Mouse (Mus musculus): ENCODE results near the gene Mrps5. TPM values are rescaled to one million over a fixed set of nuclear protein-coding genes. Genes with fewer than 3 reads are reported as not detected.
"Not testable (repeated sequence)": the region's sequence is repeated elsewhere in the genome, so short reads cannot be mapped to it uniquely, and the experiment has no call there.

Mrps5 gene
- 80.0 and 148 TPM in 2 replicates for total RNA-seq (2017)

DNA sequence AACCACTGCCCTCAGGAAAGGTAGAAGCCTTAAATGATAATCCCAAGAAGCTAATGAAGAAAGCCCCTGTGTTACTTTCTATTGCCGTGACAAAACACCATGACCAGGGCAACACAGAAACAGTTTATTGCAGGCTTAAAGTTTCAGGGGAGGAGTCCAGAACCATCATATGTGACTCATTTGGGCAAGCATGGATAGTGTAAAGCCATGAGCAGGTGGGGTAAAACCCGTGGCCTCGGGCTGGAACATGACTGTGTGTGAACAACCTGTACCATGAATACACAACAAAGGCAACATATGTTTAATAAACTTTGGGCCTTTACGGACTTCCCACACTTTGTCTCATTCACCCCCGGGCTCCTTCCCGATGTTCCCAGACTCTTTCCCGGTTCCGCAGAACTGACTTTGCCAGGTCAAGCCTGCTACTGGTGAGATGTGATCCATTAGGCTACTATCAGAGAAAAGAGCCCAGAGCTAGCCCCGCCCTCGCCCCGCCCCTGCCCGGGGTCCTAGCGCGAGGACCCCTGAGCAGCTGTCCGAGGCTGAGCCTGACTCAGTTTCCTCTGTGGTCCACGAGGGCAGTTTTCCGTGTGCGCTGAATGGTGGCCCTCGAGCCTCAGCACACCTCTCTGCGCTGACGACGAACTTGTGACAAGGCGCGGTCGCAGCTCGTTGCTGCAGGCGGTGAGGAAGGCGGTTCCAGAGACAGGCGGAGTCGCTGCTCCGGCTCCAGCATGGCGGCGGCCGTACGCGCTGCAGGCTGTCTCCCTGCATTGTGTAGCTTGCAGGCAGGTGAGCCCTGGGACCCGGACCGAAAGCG is at the start of gene Mrps5, which contains the start of gene Zfp661:
Gene Mrps5, plus strand, starts transcription at position 529 of the 820 bp plus-strand sequence.
Gene Zfp661, minus strand, starts transcription at position 401 of the 820 bp plus-strand sequence.
- peak; percentile 63 for ATAC-seq (replicated peaks; ENCODE audit: low read depth, poor library complexity, severe bottlenecking)

GRCm38 (mm10) chr2:127537548-127537947 is 49.5 kb upstream of the Mrps5 start:
- ATAC-seq (replicated peaks; ENCODE audit: low read depth, poor library complexity, severe bottlenecking), result no peak

DNA sequence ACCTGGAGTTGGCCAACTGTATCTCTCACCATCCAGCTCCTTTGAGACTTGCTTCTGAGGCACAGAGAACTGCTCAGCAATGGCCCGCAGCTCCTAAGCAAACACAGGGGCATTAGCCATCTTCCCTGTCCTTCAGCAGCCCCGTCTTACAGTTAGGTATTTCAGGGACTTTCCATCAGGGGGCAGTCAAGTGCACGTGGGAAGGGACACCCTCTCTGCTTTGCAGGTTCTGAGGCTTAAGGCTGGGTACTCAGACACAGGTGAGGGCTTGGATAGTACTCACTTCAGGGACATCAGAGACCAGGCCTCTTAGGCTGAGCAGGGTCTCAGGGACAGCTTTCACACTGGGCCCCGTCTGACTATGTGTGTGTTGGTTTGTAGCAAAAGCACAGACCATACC is 47.5 kb upstream of the Mrps5 start:
- ATAC-seq (replicated peaks; ENCODE audit: low read depth, poor library complexity, severe bottlenecking), result peak; percentile 45; the same call in 1 of the 2 replicates

- ATAC-seq (replicated peaks; ENCODE audit: low read depth, poor library complexity, severe bottlenecking), result no peak
These were observed 45.8 kb upstream of the Mrps5 start, which contains the start of gene Prom2 for GRCm38 (mm10) chr2:127541185-127541584. Prom2 (minus strand) TSS chr2:127541467.

- no peak for ATAC-seq (replicated peaks; ENCODE audit: low read depth, poor library complexity, severe bottlenecking)
These were observed 45.3 kb upstream of the Mrps5 start for GRCm38 (mm10) chr2:127541697-127542096.

- no peak for ATAC-seq (replicated peaks; ENCODE audit: low read depth, poor library complexity, severe bottlenecking)
These were observed 38.5 kb upstream of the Mrps5 start for GRCm38 (mm10) chr2:127548342-127549074.

DNA sequence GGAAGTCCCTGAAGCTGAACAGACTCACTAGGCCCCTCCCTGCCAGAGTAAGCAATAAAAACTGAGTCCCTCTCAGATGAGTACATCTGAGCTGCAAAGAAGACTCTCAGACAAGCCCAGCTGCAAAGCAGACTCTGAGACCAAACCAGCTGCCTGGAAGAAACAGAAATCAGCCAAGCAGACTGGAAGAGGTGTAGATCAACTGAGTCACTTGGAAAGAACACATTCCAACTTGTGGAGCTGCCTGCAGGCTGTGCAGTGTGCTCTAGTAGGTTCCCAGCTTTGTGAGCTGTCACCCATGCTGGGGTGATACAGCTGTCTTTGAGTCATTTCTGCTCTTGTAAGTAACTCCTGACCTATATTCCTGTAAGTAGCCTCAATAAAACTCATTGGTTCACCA is 37.3 kb upstream of the Mrps5 start:
- no peak for ATAC-seq (replicated peaks; ENCODE audit: low read depth, poor library complexity, severe bottlenecking)

GRCm38 (mm10) chr2:127550446-127550845 is 36.6 kb upstream of the Mrps5 start:
- no peak for ATAC-seq (replicated peaks; ENCODE audit: low read depth, poor library complexity, severe bottlenecking)

DNA sequence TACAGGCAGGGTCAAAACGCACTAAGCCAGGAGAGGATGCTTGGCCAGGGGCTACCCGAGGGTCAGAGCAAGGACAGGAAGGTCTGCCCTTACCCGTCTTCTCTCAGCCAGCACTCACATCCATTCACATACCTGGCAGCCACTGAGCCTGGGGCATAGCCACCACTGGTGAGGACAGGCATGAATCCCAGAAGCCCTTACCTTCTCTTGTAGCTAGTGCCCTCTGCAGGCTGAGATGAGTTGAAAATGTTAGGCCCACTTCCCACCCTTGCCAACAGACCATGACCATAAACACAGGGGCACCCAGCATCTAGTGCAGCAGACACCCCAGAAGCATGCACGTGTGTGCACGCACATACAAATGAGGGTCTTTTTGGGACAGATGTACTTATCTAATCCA is 35.9 kb upstream of the Mrps5 start:
- ATAC-seq (replicated peaks; ENCODE audit: low read depth, poor library complexity, severe bottlenecking), result peak; percentile 69

DNA sequence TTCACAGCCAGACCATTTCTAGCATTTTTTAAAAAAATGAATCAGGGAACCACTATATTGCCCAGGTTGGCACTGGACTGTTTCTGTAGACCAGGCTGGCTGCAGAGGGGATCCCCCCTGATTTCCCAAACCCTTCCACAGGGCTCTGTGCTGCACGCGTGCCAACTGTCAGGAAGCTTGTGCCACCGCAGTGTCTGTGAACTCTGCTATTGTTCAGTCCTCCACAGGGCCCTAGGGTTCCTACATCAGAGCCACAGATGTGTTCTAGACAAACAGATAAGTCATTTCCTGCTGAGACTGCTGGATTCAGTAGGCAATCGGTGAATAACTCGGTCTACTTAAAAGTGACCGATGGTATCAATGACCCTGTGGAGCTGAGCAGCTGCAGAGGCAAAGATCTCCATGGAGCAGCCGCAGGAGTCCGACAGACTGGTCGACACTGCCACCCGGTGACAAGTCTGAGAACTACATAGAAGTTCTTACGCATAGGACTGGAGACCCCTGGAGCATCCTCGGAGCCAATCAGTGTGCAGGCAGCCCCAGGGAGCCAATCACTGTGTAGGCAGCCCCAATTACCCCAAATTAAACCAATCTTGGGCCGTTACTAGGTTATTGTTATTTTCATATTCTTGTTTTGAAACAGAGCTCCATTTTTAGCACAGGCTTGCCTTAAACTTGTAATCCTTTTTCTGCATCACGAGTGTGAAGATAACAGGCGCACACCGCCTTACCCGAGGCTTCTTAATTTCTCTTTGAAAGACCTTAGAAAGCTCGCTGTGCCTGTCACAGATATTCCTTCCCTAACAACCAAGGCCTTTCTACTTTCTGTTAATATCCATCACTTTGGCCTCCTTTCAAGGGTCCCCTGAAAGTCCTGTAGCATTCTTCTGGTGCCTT is 27.7 kb upstream of the Mrps5 start:
- ATAC-seq (replicated peaks; ENCODE audit: low read depth, poor library complexity, severe bottlenecking), result peak; percentile 100

DNA sequence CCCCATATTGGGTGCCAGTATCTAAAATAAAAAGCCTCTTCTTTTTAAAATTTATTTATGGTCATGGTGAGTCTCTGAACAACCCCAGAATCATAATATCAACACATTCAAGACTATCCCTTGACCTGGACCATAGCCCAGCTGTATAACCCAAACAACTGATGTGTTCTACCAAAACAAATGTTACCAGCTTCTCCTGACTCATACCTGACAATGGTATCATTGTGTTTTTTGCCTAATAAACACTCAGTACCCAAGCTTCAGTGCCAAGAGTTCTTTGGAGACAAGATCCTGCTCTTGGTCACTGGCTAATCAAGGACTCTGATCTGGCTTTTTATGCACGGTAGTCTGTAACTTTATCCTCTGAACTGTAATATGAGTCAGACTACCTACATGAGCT is 13.7 kb upstream of the Mrps5 start:
- ATAC-seq (replicated peaks; ENCODE audit: low read depth, poor library complexity, severe bottlenecking), result no peak

DNA sequence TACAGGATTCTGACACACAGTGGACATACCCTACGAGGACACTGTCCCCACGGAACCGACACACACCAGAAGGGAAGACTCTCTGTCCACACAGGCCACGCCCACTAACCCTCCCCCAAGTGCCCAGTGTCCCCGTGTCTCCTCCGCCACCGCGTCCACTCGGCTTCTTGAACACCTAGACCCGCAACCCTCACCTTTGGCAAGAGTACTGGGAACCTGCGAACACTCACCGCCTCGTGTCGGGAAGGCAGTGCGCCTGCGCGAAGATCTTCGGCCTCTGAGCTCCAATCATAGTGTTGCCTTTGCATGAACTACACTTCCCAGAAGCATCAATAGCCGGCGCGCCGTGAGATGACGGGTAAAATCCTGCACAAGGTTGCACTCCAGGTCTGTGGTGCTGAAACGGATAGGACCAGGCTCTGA is 2.6 kb upstream of the Mrps5 start:
- peak; percentile 81 for ATAC-seq (replicated peaks; ENCODE audit: low read depth, poor library complexity, severe bottlenecking)

DNA sequence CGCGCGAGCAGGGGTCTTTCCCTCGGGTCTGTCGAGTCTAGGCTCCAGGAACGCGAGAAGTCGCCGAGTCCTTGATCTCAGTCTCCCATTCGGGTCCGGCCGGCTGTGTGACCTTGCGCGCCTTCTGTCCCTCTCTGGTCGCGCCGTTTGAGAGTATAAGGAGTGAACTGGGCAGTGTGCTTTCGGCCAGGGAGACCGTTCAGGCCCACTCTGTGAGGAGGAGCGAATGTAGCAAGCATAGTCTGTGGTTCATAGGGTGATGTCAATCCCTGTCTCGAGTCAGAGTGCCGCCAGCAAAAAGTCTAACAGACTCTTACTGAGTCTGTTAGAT is 457 bp downstream of the Mrps5 start:
- ATAC-seq (replicated peaks; ENCODE audit: low read depth, poor library complexity, severe bottlenecking), result no peak

GRCm38 (mm10) chr2:127588897-127589296 is 1.9 kb downstream of the Mrps5 start:
- ATAC-seq (replicated peaks; ENCODE audit: low read depth, poor library complexity, severe bottlenecking), result no peak

DNA sequence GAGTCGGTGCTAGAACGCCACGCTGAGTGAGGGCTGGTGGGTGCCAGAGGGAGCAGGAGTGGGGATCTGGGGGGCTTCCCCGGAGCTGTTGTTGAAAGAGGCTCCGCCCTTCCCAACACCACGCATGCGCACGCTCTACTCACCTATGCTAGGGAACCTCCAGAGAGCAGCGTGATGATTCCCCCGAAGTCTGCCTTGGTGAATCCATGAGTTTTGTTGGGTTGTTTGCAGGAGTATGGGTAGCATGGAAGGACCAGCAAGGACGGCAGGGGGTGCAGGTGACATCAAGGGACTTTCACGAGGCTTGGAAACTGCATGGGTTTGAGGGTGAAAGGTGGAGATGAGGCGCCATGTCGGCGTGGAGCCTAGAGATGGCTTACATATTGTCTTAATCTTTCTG is 3.2 kb downstream of the Mrps5 start:
- ATAC-seq (replicated peaks; ENCODE audit: low read depth, poor library complexity, severe bottlenecking), result no peak

GRCm38 (mm10) chr2:127590840-127591239 is 3.8 kb downstream of the Mrps5 start:
- ATAC-seq (replicated peaks; ENCODE audit: low read depth, poor library complexity, severe bottlenecking), result no peak

DNA sequence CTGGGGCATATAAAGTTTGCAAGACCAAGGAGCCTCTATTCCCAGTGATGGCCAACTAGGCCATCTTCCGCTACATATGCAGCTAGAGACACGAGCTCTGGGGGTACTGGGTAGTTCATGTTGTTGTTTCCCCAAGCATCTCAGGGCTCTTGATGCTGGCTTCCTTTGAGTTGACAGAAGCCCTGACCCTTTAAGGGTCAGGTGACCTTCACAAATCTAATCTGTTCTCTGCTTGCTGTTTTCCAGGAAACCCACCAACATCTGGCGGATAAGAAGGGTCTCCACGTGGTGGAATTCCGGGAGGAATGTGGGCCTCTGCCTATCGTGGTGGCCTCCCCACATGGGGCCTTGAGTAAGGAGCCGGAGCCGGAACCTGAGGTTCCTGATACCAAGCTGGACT is 16.4 kb downstream of the Mrps5 start:
- not testable (repeated sequence) for ATAC-seq (replicated peaks; ENCODE audit: low read depth, poor library complexity, severe bottlenecking)

DNA sequence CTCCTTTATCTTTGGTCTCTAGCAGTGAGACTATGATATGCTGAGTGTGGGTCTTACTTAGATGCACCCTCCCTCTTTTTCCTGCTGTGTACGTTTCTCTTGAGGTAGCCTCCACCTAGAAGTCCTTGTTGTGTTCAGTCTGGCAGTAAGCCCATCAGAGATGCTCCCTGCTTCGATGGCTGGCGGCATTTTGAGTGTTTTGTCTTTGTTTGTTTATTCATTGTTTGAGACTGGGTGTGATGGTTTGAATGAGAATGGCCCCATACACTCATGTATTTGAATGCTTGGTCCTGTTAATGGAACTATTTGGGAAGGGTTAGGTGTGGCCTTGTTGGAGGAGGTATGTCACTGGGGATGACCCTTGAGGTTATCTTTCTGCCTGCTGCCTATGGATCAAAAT is 18.2 kb downstream of the Mrps5 start:
- no peak for ATAC-seq (replicated peaks; ENCODE audit: low read depth, poor library complexity, severe bottlenecking)

- peak; percentile 81 for ATAC-seq (replicated peaks; ENCODE audit: low read depth, poor library complexity, severe bottlenecking)
These were observed 21.2 kb downstream of the Mrps5 start for GRCm38 (mm10) chr2:127608234-127608633.

GRCm38 (mm10) chr2:127608986-127609385 is 22.0 kb downstream of the Mrps5 start:
- no peak for ATAC-seq (replicated peaks; ENCODE audit: low read depth, poor library complexity, severe bottlenecking)
